Mouse (Mus musculus) testis, adult 2 months (tissue): ENCODE measurements at regions not wholly inside any gene's neighbourhood (a gene's known extent, or its start where the extent isn't known, plus 50 kb on each side); places are given as distances from the start of the nearest gene placed in this dataset.

Experiments
- CTCF ChIP-seq: fragments of 200-500 bp; IDR thresholded peaks from 2 replicates; pipeline ENCODE4 v1.5.1; 2012; ENCODE audit warnings: low read depth, mild to moderate bottlenecking, inconsistent platforms, low read length, moderate library complexity; ENCODE audit not compliant: control insufficient read depth, insufficient read depth, insufficient replicate concordance
- POLR2A ChIP-seq: fragments of 200-500 bp; IDR thresholded peaks from 2 replicates; pipeline ENCODE4 v1.6.1; 2012; ENCODE audit warnings: low read depth, mild to moderate bottlenecking, inconsistent platforms, low read length, moderate library complexity; ENCODE audit not compliant: control insufficient read depth

DNA sequence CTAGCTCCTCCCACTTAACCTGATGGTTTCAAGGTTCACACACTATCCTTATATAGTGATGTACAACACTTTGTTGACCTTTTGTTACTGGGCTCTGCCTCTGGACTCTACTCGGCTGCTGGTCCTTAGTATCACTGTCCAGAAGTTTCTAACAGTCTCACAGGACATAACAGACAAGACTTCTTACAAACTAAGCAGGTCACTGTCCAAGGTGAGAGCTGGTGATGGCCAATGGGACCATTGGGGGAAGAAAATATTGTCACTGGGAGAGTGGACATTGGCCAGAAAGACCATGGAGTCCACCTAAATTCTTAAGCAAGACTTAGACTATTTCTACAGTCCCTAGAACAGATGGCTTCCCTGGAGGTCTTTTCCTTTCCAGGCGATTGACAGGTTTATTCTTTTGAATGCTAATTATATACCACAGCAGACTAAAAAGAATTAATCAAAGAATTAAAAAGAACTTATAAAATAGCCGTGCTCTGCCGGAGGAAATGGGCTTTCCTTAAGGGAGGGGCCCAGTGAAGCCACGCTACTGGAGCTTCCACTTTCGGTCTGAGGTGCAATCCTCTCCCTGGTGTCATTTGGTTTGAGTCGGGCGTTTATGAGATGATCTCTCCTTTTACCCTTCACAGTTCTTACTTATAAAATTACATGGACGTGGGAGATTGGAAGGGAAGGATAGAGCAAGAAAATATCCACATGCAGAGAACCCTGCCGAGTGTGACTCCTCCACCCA lies 94.9 kb upstream of the Ccdc122 start:
- TF ChIP-seq CTCF (no peak), POLR2A (no peak)
